Mouse (Mus musculus) embryonic facial prominence, embryonic 14.5 days (tissue): ENCODE results near the gene Casp8. TPM values are rescaled to one million over a fixed set of nuclear protein-coding genes. Genes with fewer than 3 reads are reported as not detected.
A peak's percentile ranks its signal among the peaks of the same experiment; 100 is the strongest.
"Not testable (repeated sequence)": the region's sequence is repeated elsewhere in the genome, so short reads cannot be mapped to it uniquely, and the experiment has no call there.

ENCODE experiments used
- ATAC-seq: fragments of 200-750 bp; cut with Nextera tagmentation; 2 replicates; pipeline ENCODE4 v1.8.0; 2017; ENCODE audit warnings: low read depth, moderate number of reproducible peaks, moderate TSS enrichment
- DNase-seq: peaks from one replicate; pipeline ENCODE4 v3.0.0-alpha.2; 2015; ENCODE audit warnings: low spot score
- H3K27ac ChIP-seq: fragments of 300-500 bp; sonication (generic); replicated peaks from 2 replicates; pipeline ENCODE4 v1.5.1; 2014; ENCODE audit warnings: low read depth, mild to moderate bottlenecking, low read length, moderate library complexity
- H3K27me3 ChIP-seq: fragments of 300-500 bp; sonication (generic); replicated peaks from 2 replicates; pipeline ENCODE4 v1.6.1; 2014; ENCODE audit warnings: low read length; ENCODE audit not compliant: control insufficient read depth, insufficient read depth
- H3K36me3 ChIP-seq: fragments of 300-500 bp; sonication (generic); 2 replicates; pipeline ENCODE4 v1.6.1; 2014; ENCODE audit warnings: low read length, mixed read lengths; ENCODE audit not compliant: control insufficient read depth, insufficient read depth
- H3K4me1 ChIP-seq: fragments of 300-500 bp; sonication (generic); 2 replicates; pipeline ENCODE4 v1.6.1; 2014; ENCODE audit warnings: antibody characterized with exemption, low read length; ENCODE audit not compliant: control insufficient read depth, insufficient read depth
- H3K4me2 ChIP-seq: fragments of 300-500 bp; sonication (generic); 2 replicates; pipeline ENCODE4 v1.6.1; 2014; ENCODE audit warnings: low read depth, mild to moderate bottlenecking, low read length, moderate library complexity, mixed read lengths
- H3K4me3 ChIP-seq: fragments of 300-500 bp; sonication (generic); 2 replicates; pipeline ENCODE4 v1.5.1; 2014; ENCODE audit warnings: low read depth, mild to moderate bottlenecking, low read length
- H3K9ac ChIP-seq: fragments of 300-500 bp; sonication (generic); 2 replicates; pipeline ENCODE4 v1.6.1; 2014; ENCODE audit warnings: low read depth, mild to moderate bottlenecking, low read length, moderate library complexity, mixed read lengths
- H3K9me3 ChIP-seq: fragments of 300-500 bp; sonication (generic); 2 replicates; pipeline ENCODE4 v1.6.1; 2016; ENCODE audit warnings: low read length; ENCODE audit not compliant: control insufficient read depth
- WGBS: fragments of 180-500 bp; shearing (Covaris S2); extraction: QIAGEN DNeasy Blood & Tissue Kit; methylation state at CpG from one replicate; pipeline ENCODE4 v1.1.7; 2014; 5-methylcytosine and 5-hydroxymethylcytosine counted together
- polyA plus RNA-seq: library from polyadenylated mRNA; unstranded; fragments of >200 nt; fragmentation: Nextera tagmentation; extraction: Ambion mirVana; gene quantifications from 2 replicates; pipeline ENCODE4 v1.2.1, GENCODE M21; 2014

Gene Casp8
- polyA plus RNA-seq, 1 experiment from 2014 or later = 23.3 TPM

DNA sequence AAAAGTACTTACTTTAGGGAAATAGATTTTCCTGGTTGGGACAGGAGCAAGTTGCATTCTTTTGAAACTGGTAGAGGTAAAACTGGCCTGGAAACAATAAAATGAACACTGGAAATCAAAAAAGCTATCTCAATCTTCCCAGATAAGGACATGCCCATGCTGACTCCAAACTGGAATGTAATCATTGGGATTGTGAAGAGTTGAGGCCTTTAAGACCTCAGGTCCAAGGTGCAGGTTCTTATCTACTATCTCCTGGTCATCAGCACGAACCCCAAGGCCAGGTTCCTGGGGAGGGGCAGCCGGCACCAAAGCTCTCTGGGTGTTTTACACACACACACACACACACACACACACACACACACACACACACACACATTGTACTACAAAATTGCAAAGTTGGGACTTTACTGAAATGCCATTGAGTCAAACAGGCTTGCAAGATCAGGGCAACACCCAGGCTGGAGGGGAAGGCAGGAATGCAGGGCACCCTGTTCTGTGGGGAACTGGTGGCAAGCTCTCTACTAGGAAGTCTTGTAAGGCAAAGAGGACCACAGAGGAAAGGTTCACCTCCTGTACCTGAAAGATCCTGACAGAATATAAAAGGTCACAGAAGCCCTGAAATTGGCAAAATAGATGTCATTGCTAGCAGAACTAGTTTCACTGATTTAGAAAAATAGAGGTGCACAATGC, 96.5 kb downstream of the Casp8 start:
- DNase-seq = peak; percentile 6
- 76% methylated on average over 2 of the region's 2 CpGs for WGBS

DNA sequence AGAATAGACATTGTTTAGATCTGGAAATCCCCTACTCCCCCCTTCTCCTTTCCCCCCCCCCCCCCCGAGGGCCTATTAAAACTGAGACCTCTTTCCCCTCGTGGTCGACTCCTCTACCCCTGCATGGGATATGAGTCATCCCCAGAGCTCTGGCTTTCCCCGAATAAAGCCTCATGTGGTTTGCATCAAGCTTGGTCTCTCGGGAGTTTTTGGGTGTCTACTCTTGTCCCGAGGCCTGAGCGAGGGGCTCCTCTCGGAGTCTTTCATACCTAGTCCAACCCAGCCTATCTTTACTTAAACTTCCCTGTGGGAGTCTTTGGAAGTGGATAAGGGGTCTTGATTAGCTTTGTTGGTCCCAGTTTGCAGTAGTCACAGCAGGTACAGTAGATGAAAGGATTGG, 97.2 kb downstream of the Casp8 start:
- not testable (repeated sequence) for H3K9me3 ChIP-seq, H3K27ac ChIP-seq, H3K36me3 ChIP-seq, H3K4me3 ChIP-seq, H3K9ac ChIP-seq, ATAC-seq, DNase-seq, H3K4me1 ChIP-seq, H3K4me2 ChIP-seq, H3K27me3 ChIP-seq
- 60% methylated on average over 7 of the region's 8 CpGs for WGBS

More for the DNA sequence above, 96.5 kb downstream of the Casp8 start:
- H3K4me1 ChIP-seq, ATAC-seq, H3K4me3 ChIP-seq, H3K27ac ChIP-seq, H3K4me2 ChIP-seq, H3K27me3 ChIP-seq, H3K36me3 ChIP-seq, H3K9me3 ChIP-seq, H3K9ac ChIP-seq: not testable (repeated sequence)

Other genes with a start within 250 kb of the Casp8 start
- 8.0 and 8.4 TPM in 2 replicates for gene Fam126b, start 209.1 kb upstream of the Casp8 start, polyA plus RNA-seq
- 160 and 176 TPM in 2 replicates for gene Ndufb3, start 209.0 kb upstream of the Casp8 start, polyA plus RNA-seq
- gene Als2cr12, start 99.4 kb upstream of the Casp8 start, polyA plus RNA-seq = 0.13 and 0.22 TPM in 2 replicates
- gene Cflar, start 83.9 kb upstream of the Casp8 start, polyA plus RNA-seq = 32.4 and 33.9 TPM in 2 replicates
- 12.7 and 13.4 TPM in 2 replicates for gene Trak2, start 178.1 kb downstream of the Casp8 start, polyA plus RNA-seq
- gene Stradb, start 178.1 kb downstream of the Casp8 start, polyA plus RNA-seq = 32.3 and 32.5 TPM in 2 replicates